In genomic region chr1:182763716-182764461, GRCm38 (mm10) we compare ENCODE assay signal across 8 mouse cellular contexts. TPM values are rescaled to one million over a fixed set of nuclear protein-coding genes. Genes with fewer than 3 reads are reported as not detected.
DNase-seq lines count a peak whose midpoint lies in the region; ATAC-seq and TF ChIP-seq lines count a peak whose summit lies in the region.

Gene Susd4, plus strand, starts transcription at chr1:182763860.

- no peak within 1 kb of the TSS for H3K27ac ChIP-seq in gastrocnemius, adult 2 months
- peak within 1 kb of the TSS; percentile 84 for H3K27ac ChIP-seq in heart, embryonic 10.5 days
- peak within 1 kb of the TSS; percentile 69 for H3K27ac ChIP-seq in kidney, embryonic 14.5 days (ENCODE audit: low read depth, low read length)
- peak within 1 kb of the TSS; percentile 39; the same call in 1 of the 2 replicates for H3K27ac ChIP-seq in limb, embryonic 15.5 days
- peak within 1 kb of the TSS; percentile 91 for H3K27ac ChIP-seq in midbrain, embryonic 16.5 days (ENCODE audit: low read length)
- H3K27ac ChIP-seq in stomach, embryonic 16.5 days (ENCODE audit: low read length) = no peak within 1 kb of the TSS

- H3K9ac ChIP-seq in kidney, embryonic 14.5 days (ENCODE audit: low read depth, low read length) = peak within 1 kb of the TSS; percentile 70
- peak within 1 kb of the TSS; percentile 24 for H3K9ac ChIP-seq in limb, embryonic 15.5 days
- H3K9ac ChIP-seq in midbrain, embryonic 16.5 days (ENCODE audit: low read depth, low read length) = peak within 1 kb of the TSS; percentile 93
- H3K9ac ChIP-seq in stomach, embryonic 16.5 days (ENCODE audit: low read length) = peak within 1 kb of the TSS; percentile 63

- H3K36me3 ChIP-seq in heart, embryonic 10.5 days = no peaks in the 10 kb centered on the region
- no peaks in the 10 kb centered on the region for H3K36me3 ChIP-seq in kidney, embryonic 14.5 days (ENCODE audit: control insufficient read depth, insufficient read depth, low read length)
- H3K36me3 ChIP-seq in limb, embryonic 15.5 days = no peaks in the 10 kb centered on the region
- H3K36me3 ChIP-seq in midbrain, embryonic 16.5 days (ENCODE audit: control insufficient read depth, insufficient read depth, low read length) = no peaks in the 10 kb centered on the region; the same call in 1 of the 2 replicates
- H3K36me3 ChIP-seq in stomach, embryonic 16.5 days (ENCODE audit: control insufficient read depth, insufficient read depth, low read length) = no peaks in the 10 kb centered on the region

- peak within 1 kb of the TSS; percentile 87 for H3K4me2 ChIP-seq in kidney, embryonic 14.5 days (replicated peaks; ENCODE audit: low read depth, low read length)
- peak within 1 kb of the TSS; percentile 94 for H3K4me2 ChIP-seq in limb, embryonic 15.5 days
- H3K4me2 ChIP-seq in midbrain, embryonic 16.5 days (ENCODE audit: low read length) = peak within 1 kb of the TSS; percentile 96
- H3K4me2 ChIP-seq in stomach, embryonic 16.5 days (ENCODE audit: low read depth, low read length) = peak within 1 kb of the TSS; percentile 65

- peak; percentile 68 for DNase-seq in gastrocnemius, adult 2 months
- DNase-seq in gastrocnemius, adult 8-10 months (ENCODE audit: low spot score in 2 of 2) = no peak
- no peak for DNase-seq in heart, embryonic 10.5 days (ENCODE audit: low spot score)

- peak within 1 kb of the TSS; percentile 80 for H3K4me3 ChIP-seq in gastrocnemius, adult 2 months
- peak within 1 kb of the TSS; percentile 76 for H3K4me3 ChIP-seq in heart, embryonic 10.5 days
- peak within 1 kb of the TSS; percentile 54 for H3K4me3 ChIP-seq in kidney, embryonic 14.5 days (ENCODE audit: low read length)
- H3K4me3 ChIP-seq in limb, embryonic 15.5 days = peak within 1 kb of the TSS; percentile 66
- peak within 1 kb of the TSS; percentile 72 for H3K4me3 ChIP-seq in midbrain, embryonic 16.5 days (ENCODE audit: low read depth, low read length)
- peak within 1 kb of the TSS; percentile 53 for H3K4me3 ChIP-seq in stomach, embryonic 16.5 days (replicated peaks; ENCODE audit: low read length)

- peak; percentile 67 for ATAC-seq in common myeloid progenitor, adult 5-6 weeks (replicated peaks; ENCODE audit: low read depth, poor library complexity, severe bottlenecking)
- peak; percentile 88 for ATAC-seq in kidney, embryonic 14.5 days (ENCODE audit: low FRiP score, low TSS enrichment)
- ATAC-seq in limb, embryonic 15.5 days (ENCODE audit: insufficient number of reproducible peaks, low FRiP score, low TSS enrichment, low read depth) = peak; percentile 69
- peak; percentile 95 for ATAC-seq in midbrain, embryonic 16.5 days
- peak; percentile 87 for ATAC-seq in stomach, embryonic 16.5 days (ENCODE audit: insufficient read depth, low FRiP score)

- intact Hi-C loops in gastrocnemius, adult 2 months (cut with DNase I) = no loop called here

- TF ChIP-seq CTCF in gastrocnemius, adult 2 months (IDR thresholded peaks at IDR 0.05) = no peak; the same call in 1 of the 2 replicates

- no peaks in the 10 kb centered on the region for H3K9me3 ChIP-seq in heart, embryonic 10.5 days
- no peaks in the 10 kb centered on the region for H3K9me3 ChIP-seq in kidney, embryonic 14.5 days (ENCODE audit: control insufficient read depth, low read length)
- H3K9me3 ChIP-seq in limb, embryonic 15.5 days = no peaks in the 10 kb centered on the region
- no peaks in the 10 kb centered on the region for H3K9me3 ChIP-seq in midbrain, embryonic 16.5 days (replicated peaks; ENCODE audit: control insufficient read depth, low read length, poor library complexity, severe bottlenecking)
- H3K9me3 ChIP-seq in stomach, embryonic 16.5 days (replicated peaks; ENCODE audit: control insufficient read depth, low read length) = no peaks in the 10 kb centered on the region

- peaks cover 52% of the 10 kb centered on the region; the same call in 1 of the 2 replicates for H3K27me3 ChIP-seq in heart, embryonic 10.5 days (ENCODE audit: insufficient read depth, poor library complexity, severe bottlenecking)
- no peaks in the 10 kb centered on the region for H3K27me3 ChIP-seq in kidney, embryonic 14.5 days (ENCODE audit: control insufficient read depth, insufficient read depth, low read length)
- peaks cover 27% of the 10 kb centered on the region for H3K27me3 ChIP-seq in limb, embryonic 15.5 days
- no peaks in the 10 kb centered on the region for H3K27me3 ChIP-seq in midbrain, embryonic 16.5 days (ENCODE audit: control insufficient read depth, insufficient read depth, low read depth, low read length)
- no peaks in the 10 kb centered on the region for H3K27me3 ChIP-seq in stomach, embryonic 16.5 days (ENCODE audit: control insufficient read depth, insufficient read depth, low read length)

- WGBS in heart, embryonic 10.5 days = under 1% methylated on average over 86 of the region's 95 CpGs
- WGBS in kidney, embryonic 14.5 days = under 1% methylated on average over 81 of the region's 95 CpGs
- under 1% methylated on average over 86 of the region's 95 CpGs for WGBS in limb, embryonic 15.5 days
- WGBS in midbrain, embryonic 16.5 days = under 1% methylated on average over 73 of the region's 95 CpGs
- under 1% methylated on average over 80 of the region's 95 CpGs for WGBS in stomach, embryonic 16.5 days

- H3K4me1 ChIP-seq in heart, embryonic 10.5 days = peaks cover 27% of the 10 kb centered on the region
- peaks cover 9% of the 10 kb centered on the region; the same call in 1 of the 2 replicates for H3K4me1 ChIP-seq in kidney, embryonic 14.5 days (ENCODE audit: control insufficient read depth, insufficient read depth, low read length)
- H3K4me1 ChIP-seq in limb, embryonic 15.5 days = peaks cover 20% of the 10 kb centered on the region
- H3K4me1 ChIP-seq in midbrain, embryonic 16.5 days (ENCODE audit: control insufficient read depth, insufficient read depth, low read length) = peaks cover 21% of the 10 kb centered on the region
- H3K4me1 ChIP-seq in stomach, embryonic 16.5 days (ENCODE audit: control insufficient read depth, insufficient read depth, low read length) = peaks cover 14% of the 10 kb centered on the region

RNA-seq across cellular contexts. Expression of gene Susd4, which starts in this region (rescaled TPM):
- total RNA-seq in gastrocnemius, adult 2 months (2021) = under 1 TPM; 0.22 to 0.43 TPM
- total RNA-seq in gastrocnemius, adult 8-10 months (2022) = under 1 TPM; 0.19 to 0.36 (median 0.19) TPM
- total RNA-seq in common myeloid progenitor, adult 5-6 weeks (2017) = not detected in 2 replicates
- polyA plus RNA-seq in heart, embryonic 10.5 days (2016; fragmentation: Nextera tagmentation; extraction: Ambion mirVana) = 6.5 and 9.4 TPM in 2 replicates
- 15.8 and 23.6 TPM in 2 replicates for polyA plus RNA-seq in kidney, embryonic 14.5 days (2014; fragmentation: Nextera tagmentation; extraction: Ambion mirVana)
- 12.8 and 14.4 TPM in 2 replicates for polyA plus RNA-seq in limb, embryonic 15.5 days (2015; fragmentation: Nextera tagmentation; extraction: Ambion mirVana)
- polyA plus RNA-seq in midbrain, embryonic 16.5 days (2015; fragmentation: Nextera tagmentation; extraction: Ambion mirVana) = 86.7 and 89.4 TPM in 2 replicates
- polyA plus RNA-seq in stomach, embryonic 16.5 days (2015; fragmentation: Nextera tagmentation; extraction: Ambion mirVana) = 15.2 and 19.4 TPM in 2 replicates

Comparison
In these comparisons a context has a peak if more than half of its experiments do, and no peak if none do; other contexts are left out.
1. Peak in DNase-seq and H3K4me3 ChIP-seq in gastrocnemius, adult 2 months; RNA of the gene not detected or under 1 TPM.
2. Peak in ATAC-seq in common myeloid progenitor, adult 5-6 weeks; RNA of the gene not detected or under 1 TPM.
3. H3K27ac ChIP-seq: peak in heart, embryonic 10.5 days (single experiment), kidney, embryonic 14.5 days (single experiment), limb, embryonic 15.5 days (single experiment) and midbrain, embryonic 16.5 days (single experiment); none in gastrocnemius, adult 2 months (single experiment) and stomach, embryonic 16.5 days (single experiment).
4. H3K9ac ChIP-seq: peak in every context shown above with its lines; median percentile 93 in midbrain, embryonic 16.5 days; 70 in kidney, embryonic 14.5 days; 63 in stomach, embryonic 16.5 days; 24 in limb, embryonic 15.5 days.
5. Peak in every context shown above with its lines, with median percentiles within 50 percentile points of each other: H3K4me3 ChIP-seq, ATAC-seq and H3K4me2 ChIP-seq.